Mouse (Mus musculus) mature B cell (primary cell): ENCODE data around the gene Olfr1277.

Experiments
- in situ Hi-C: fragments of 300-500 bp; cut with MboI; formaldehyde crosslinking; loops from 2 replicates; pipeline ENCODE4 v1.14.3; 2019

The Olfr1277 gene

DNA sequence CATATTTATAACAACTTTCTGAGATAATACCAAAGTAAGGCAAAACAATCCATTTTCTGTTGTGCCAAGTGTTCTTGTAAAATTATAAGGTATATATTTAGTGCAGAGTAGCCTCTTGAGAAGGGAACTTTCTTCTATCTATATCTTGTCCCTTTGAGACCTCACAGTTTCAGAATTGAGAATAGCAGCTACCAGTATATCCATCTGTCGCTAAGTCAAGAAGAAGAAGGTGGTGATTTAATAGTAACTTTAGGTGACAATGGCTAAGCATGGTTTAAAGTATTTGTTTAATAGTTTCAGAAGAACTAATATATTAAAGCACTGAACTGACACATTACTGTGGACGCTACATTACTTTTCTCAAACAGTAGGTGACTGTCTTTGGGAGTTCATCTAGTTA is at the start of gene Olfr1277:
Gene Olfr1277, minus strand, starts transcription at position 101 of the 400 bp plus-strand sequence.
- in situ Hi-C loops: no loop called here

DNA sequence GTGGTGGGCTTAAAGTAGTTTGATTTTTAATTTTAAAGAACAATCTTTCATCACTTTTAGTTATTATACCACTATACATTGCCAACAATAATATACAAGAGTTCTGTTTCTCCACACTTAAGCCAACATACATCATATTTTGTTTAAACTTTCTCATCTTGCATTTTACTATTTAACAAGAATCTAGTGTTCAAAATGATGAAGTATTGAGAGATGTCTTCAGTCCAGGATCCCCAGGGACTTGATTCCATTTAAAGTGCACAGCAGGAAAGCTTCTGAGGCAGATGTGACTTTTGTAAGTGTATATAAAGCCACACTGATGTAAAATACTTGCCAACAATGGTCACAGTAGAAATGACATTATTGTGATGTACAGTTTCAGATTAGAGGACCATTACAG is 39.8 kb upstream of the Olfr1277 start, which contains the start of gene Olfr1280:
Gene Olfr1280, plus strand, starts transcription at position 301 of the 400 bp plus-strand sequence.
- in situ Hi-C loops: no loop called here

DNA sequence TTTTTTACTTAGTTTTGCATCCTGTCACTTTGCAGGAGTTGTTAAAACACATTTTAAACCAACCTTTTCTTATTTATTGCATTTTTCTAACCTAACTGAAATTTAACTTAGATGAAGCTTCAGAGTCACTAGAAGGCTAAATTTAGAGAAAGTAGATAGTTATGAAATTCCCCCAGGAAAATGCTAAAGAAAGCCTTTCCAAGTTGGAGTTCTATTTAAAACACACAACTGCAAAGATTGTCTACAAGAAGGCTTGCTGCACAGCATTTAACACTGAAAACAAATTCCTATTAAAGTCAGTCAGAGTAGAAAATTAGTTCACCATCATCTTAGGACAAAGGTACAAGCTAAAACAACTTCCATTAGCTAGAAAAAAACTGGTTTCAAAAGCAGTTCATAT is 26.5 kb upstream of the Olfr1277 start, which contains the start of gene Olfr1279:
Gene Olfr1279, plus strand, starts transcription at position 262 of the 400 bp plus-strand sequence.
- in situ Hi-C loops: no loop called here

DNA sequence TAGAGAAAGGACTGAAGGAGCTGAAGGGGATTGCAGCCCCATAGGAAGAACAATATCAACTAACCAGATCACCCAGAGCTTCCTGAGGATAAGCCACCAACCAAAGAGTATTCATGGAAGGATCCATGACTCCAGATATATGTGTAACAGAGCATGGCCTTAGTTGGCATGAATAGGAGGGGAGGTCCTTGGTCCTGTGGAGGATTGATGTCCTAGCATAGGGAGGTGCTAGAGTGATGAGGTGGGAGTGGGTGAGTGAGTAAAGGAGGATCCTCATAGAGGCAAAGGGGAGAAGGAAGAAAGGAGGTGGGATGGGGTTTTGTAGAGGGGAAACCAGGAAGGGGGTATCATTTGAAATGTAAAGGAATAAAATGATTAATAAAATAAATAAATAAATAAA is 24.6 kb upstream of the Olfr1277 start:
- in situ Hi-C loops: no loop called here

DNA sequence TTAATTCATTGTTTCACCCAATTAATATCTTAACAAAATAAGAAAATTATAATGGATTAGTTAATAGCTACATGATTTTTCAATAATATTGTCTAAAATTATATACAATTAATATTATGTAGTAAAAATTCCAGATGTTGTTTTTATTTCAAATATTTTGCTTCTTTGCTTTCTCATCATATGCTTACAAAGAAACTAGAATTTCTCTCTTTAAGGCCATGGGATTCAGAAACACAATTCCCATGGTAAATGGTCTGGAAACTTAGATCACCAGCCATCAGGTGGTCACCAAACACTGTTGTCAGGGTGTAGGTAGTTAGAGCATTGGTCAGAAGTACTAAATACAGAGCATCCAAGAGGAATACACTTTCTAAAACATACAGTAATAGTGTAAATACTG is 15.9 kb upstream of the Olfr1277 start, which contains the start of gene Olfr1278:
Gene Olfr1278, plus strand, starts transcription at position 301 of the 400 bp plus-strand sequence.
- in situ Hi-C loops: no loop called here

DNA sequence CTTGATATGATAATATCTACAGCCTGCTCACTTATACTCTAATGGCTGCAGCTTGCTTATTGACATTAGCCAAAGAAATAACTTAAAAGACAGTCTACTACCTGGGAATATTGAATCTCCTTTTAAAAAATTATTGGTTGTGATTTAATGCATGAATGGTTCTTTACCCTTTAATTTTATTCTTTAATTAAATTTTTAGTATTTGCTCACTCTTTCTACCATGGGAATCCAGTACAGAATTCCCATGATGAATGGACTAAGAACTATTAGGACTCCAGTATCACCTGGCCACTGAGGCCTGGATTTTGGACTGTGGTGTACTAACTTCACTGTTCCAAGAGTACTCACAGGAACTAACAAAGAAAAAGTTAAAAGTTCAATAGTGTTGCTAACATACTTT is 19.7 kb downstream of the Olfr1277 start, which contains the start of gene Olfr1276:
Gene Olfr1276, plus strand, starts transcription at position 301 of the 400 bp plus-strand sequence.
- in situ Hi-C loops: no loop called here

DNA sequence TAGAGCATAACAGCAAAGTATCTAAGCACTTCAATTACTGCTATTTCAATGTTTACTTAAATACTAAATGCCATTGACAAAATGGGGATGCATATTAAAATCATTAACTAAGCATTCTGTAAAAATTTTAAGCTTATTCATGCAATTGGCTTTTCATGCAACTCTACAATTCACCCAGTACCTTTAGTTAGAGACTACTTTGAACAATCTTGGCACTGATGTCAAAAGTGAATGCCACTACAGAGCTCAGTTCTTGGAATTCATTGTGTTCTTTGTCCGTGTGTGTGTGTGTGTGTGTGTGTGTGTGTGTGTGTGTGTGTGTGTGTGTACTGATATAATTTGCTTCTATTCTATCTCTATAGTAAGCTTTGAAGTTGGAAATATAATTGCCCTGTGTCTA is 38.7 kb downstream of the Olfr1277 start, which contains the start of gene Olfr1275:
Gene Olfr1275, minus strand, starts transcription at position 101 of the 400 bp plus-strand sequence.
- in situ Hi-C loops: no loop called here

DNA sequence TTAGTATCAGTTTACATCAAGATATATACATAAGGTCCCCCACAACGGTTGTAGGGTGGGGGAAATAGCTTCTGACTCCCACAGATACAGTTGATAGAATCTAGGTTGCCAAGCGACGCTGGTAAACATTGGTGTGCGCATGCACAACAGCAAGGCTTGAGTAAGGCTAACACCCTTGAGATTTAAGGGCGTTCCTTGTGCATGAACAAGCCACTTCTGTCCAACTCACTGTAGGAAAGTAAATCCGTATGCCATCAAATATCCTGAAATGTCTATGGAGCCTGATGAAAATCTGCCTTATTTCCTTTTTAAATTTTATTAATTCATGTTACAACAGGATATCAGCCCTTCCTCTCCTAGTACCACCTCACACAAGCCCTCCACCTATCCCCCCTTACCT is 44.4 kb downstream of the Olfr1277 start, which contains the start of gene 4930430A15Rik:
Gene 4930430A15Rik, minus strand, starts transcription at position 101 of the 400 bp plus-strand sequence.
- in situ Hi-C loops: no loop called here
